Mouse (Mus musculus): Measurements from ENCODE around the gene Itga8.

GRCm38 (mm10) chr2:12146612-12147011, 155.1 kb downstream of the Itga8 start:
- no peak for TF ChIP-seq CTCF (conservative IDR thresholded peaks at IDR 0.05; ENCODE audit: low read length)
- no peak for TF ChIP-seq NANOG (IDR thresholded peaks at IDR 0.05; ENCODE audit: borderline replicate concordance, low read length)

Data from E14TG2a.4 (cell line).